Mouse (Mus musculus): ENCODE data around the gene Sik3. TPM values are rescaled to one million over a fixed set of nuclear protein-coding genes. Genes with fewer than 3 reads are reported as not detected.

The Sik3 gene
- polyA plus RNA-seq, 1 experiment, result 32.0 TPM

GRCm38 (mm10) chr9:46003729-46004128 lies 8.9 kb upstream of the Sik3 start:
- Histone ChIP-seq H3K4me3 (ENCODE audit: insufficient read depth, poor library complexity, severe bottlenecking) (no peak overlapping the region), H3K27me3 (ENCODE audit: control insufficient read depth, insufficient read depth, insufficient read length) (peaks cover 14% of the 10 kb centered on the region), H3K79me3 (ENCODE audit: low read depth) (no peaks in the 10 kb centered on the region), H3K79me2 (ENCODE audit: control insufficient read depth, insufficient read depth) (no peaks in the 10 kb centered on the region), H3K36me3 (ENCODE audit: control insufficient read depth, insufficient read depth) (no peaks in the 10 kb centered on the region), H3ac (ENCODE audit: control insufficient read depth, insufficient read length, low read depth) (no peak overlapping the region)
- no peak for TF ChIP-seq CEBPB (IDR thresholded peaks at IDR 0.05; ENCODE audit: low read depth)
- no peak for TF ChIP-seq MAX (IDR thresholded peaks at IDR 0.05)
- no peak for TF ChIP-seq CTCF (IDR thresholded peaks at IDR 0.05; ENCODE audit: control insufficient read depth, insufficient read depth, insufficient read length)
- no peak for TF ChIP-seq MYOD1 (IDR thresholded peaks at IDR 0.05; ENCODE audit: control insufficient read depth, insufficient read length, low read depth)
- TF ChIP-seq MYOG (IDR thresholded peaks at IDR 0.05; ENCODE audit: control insufficient read depth, extremely low read depth, insufficient read length), result no peak
- no peak for TF ChIP-seq FOSL1 (IDR thresholded peaks at IDR 0.05; ENCODE audit: insufficient read depth, low read length, poor library complexity, severe bottlenecking)
- TF ChIP-seq USF1 (IDR thresholded peaks at IDR 0.05; ENCODE audit: low read depth), result no peak

GRCm38 (mm10) chr9:46004529-46004928 lies 8.1 kb upstream of the Sik3 start:
- no peaks in the 10 kb centered on the region for H3K36me3 ChIP-seq (ENCODE audit: control insufficient read depth, insufficient read depth)
- TF ChIP-seq CEBPB (IDR thresholded peaks at IDR 0.05; ENCODE audit: low read depth) (no peak), FOSL1 (IDR thresholded peaks at IDR 0.05; ENCODE audit: insufficient read depth, low read length, poor library complexity, severe bottlenecking) (no peak), USF1 (IDR thresholded peaks at IDR 0.05; ENCODE audit: low read depth) (no peak), CTCF (IDR thresholded peaks at IDR 0.05; ENCODE audit: control insufficient read depth, insufficient read depth, insufficient read length) (no peak), MYOD1 (IDR thresholded peaks at IDR 0.05; ENCODE audit: control insufficient read depth, insufficient read length, low read depth) (no peak), MYOG (IDR thresholded peaks at IDR 0.05; ENCODE audit: control insufficient read depth, extremely low read depth, insufficient read length) (no peak), MAX (IDR thresholded peaks at IDR 0.05) (no peak)
- no peaks in the 10 kb centered on the region for H3K79me3 ChIP-seq (ENCODE audit: low read depth)
- peaks cover 9% of the 10 kb centered on the region for H3K27me3 ChIP-seq (ENCODE audit: control insufficient read depth, insufficient read depth, insufficient read length)
- no peaks in the 10 kb centered on the region for H3K79me2 ChIP-seq (ENCODE audit: control insufficient read depth, insufficient read depth)
- no peak overlapping the region for H3ac ChIP-seq (ENCODE audit: control insufficient read depth, insufficient read length, low read depth)
- H3K4me3 ChIP-seq (ENCODE audit: insufficient read depth, poor library complexity, severe bottlenecking), result no peak overlapping the region

GRCm38 (mm10) chr9:46006224-46006623 lies 6.4 kb upstream of the Sik3 start:
- Histone ChIP-seq H3K79me2 (ENCODE audit: control insufficient read depth, insufficient read depth) (no peaks in the 10 kb centered on the region), H3K4me3 (ENCODE audit: insufficient read depth, poor library complexity, severe bottlenecking) (no peak overlapping the region), H3K27me3 (ENCODE audit: control insufficient read depth, insufficient read depth, insufficient read length) (no peaks in the 10 kb centered on the region), H3K36me3 (ENCODE audit: control insufficient read depth, insufficient read depth) (no peaks in the 10 kb centered on the region), H3K79me3 (ENCODE audit: low read depth) (no peaks in the 10 kb centered on the region), H3ac (ENCODE audit: control insufficient read depth, insufficient read length, low read depth) (no peak overlapping the region)
- TF ChIP-seq USF1 (IDR thresholded peaks at IDR 0.05; ENCODE audit: low read depth), result no peak
- TF ChIP-seq CTCF (IDR thresholded peaks at IDR 0.05; ENCODE audit: control insufficient read depth, insufficient read depth, insufficient read length), result no peak
- no peak for TF ChIP-seq MYOG (IDR thresholded peaks at IDR 0.05; ENCODE audit: control insufficient read depth, extremely low read depth, insufficient read length)
- TF ChIP-seq CEBPB (IDR thresholded peaks at IDR 0.05; ENCODE audit: low read depth), result no peak
- TF ChIP-seq MAX (IDR thresholded peaks at IDR 0.05), result no peak
- TF ChIP-seq FOSL1 (IDR thresholded peaks at IDR 0.05; ENCODE audit: insufficient read depth, low read length, poor library complexity, severe bottlenecking), result no peak
- no peak for TF ChIP-seq MYOD1 (IDR thresholded peaks at IDR 0.05; ENCODE audit: control insufficient read depth, insufficient read length, low read depth)

GRCm38 (mm10) chr9:46008931-46009668 lies 3.5 kb upstream of the Sik3 start:
- Histone ChIP-seq H3K79me2 (ENCODE audit: control insufficient read depth, insufficient read depth) (peaks cover 14% of the 10 kb centered on the region), H3K79me3 (ENCODE audit: low read depth) (peaks cover 10% of the 10 kb centered on the region), H3K4me3 (ENCODE audit: insufficient read depth, poor library complexity, severe bottlenecking) (no peak overlapping the region), H3K36me3 (ENCODE audit: control insufficient read depth, insufficient read depth) (no peaks in the 10 kb centered on the region), H3ac (ENCODE audit: control insufficient read depth, insufficient read length, low read depth) (no peak overlapping the region), H3K27me3 (ENCODE audit: control insufficient read depth, insufficient read depth, insufficient read length) (no peaks in the 10 kb centered on the region)
- TF ChIP-seq CTCF (IDR thresholded peaks at IDR 0.05; ENCODE audit: control insufficient read depth, insufficient read depth, insufficient read length) (no peak), MYOD1 (IDR thresholded peaks at IDR 0.05; ENCODE audit: control insufficient read depth, insufficient read length, low read depth) (no peak), CEBPB (IDR thresholded peaks at IDR 0.05; ENCODE audit: low read depth) (no peak), USF1 (IDR thresholded peaks at IDR 0.05; ENCODE audit: low read depth) (no peak), MYOG (IDR thresholded peaks at IDR 0.05; ENCODE audit: control insufficient read depth, extremely low read depth, insufficient read length) (no peak), MAX (IDR thresholded peaks at IDR 0.05) (no peak), FOSL1 (IDR thresholded peaks at IDR 0.05; ENCODE audit: insufficient read depth, low read length, poor library complexity, severe bottlenecking) (no peak)

GRCm38 (mm10) chr9:46009669-46009983 lies 3.0 kb upstream of the Sik3 start:
- Histone ChIP-seq H3K27me3 (ENCODE audit: control insufficient read depth, insufficient read depth, insufficient read length) (no peaks in the 10 kb centered on the region), H3K79me2 (ENCODE audit: control insufficient read depth, insufficient read depth) (peaks cover 20% of the 10 kb centered on the region), H3K79me3 (ENCODE audit: low read depth) (peaks cover 15% of the 10 kb centered on the region), H3ac (ENCODE audit: control insufficient read depth, insufficient read length, low read depth) (no peak overlapping the region), H3K4me3 (ENCODE audit: insufficient read depth, poor library complexity, severe bottlenecking) (no peak overlapping the region), H3K36me3 (ENCODE audit: control insufficient read depth, insufficient read depth) (no peaks in the 10 kb centered on the region)
- no peak for TF ChIP-seq USF1 (IDR thresholded peaks at IDR 0.05; ENCODE audit: low read depth)
- no peak for TF ChIP-seq CEBPB (IDR thresholded peaks at IDR 0.05; ENCODE audit: low read depth)
- TF ChIP-seq CTCF (IDR thresholded peaks at IDR 0.05; ENCODE audit: control insufficient read depth, insufficient read depth, insufficient read length), result no peak
- no peak for TF ChIP-seq MAX (IDR thresholded peaks at IDR 0.05)
- TF ChIP-seq MYOG (IDR thresholded peaks at IDR 0.05; ENCODE audit: control insufficient read depth, extremely low read depth, insufficient read length), result no peak
